Mouse (Mus musculus) erythroblast, embryonic 14.5 days (primary cell): ENCODE data around the gene Gatc.

Experiments used
- GATA1 ChIP-seq: IDR thresholded peaks from 2 replicates; pipeline ENCODE4 v1.6.1; 2012; ENCODE audit warnings: low read length, inconsistent platforms, mixed read lengths
- TAL1 ChIP-seq: IDR thresholded peaks from 3 replicates; pipeline ENCODE4 v1.6.1; 2012; ENCODE audit warnings: low read length, inconsistent platforms, mixed read lengths

GRCm38 (mm10) chr5:115348546-115349224, 7.7 kb upstream of the Gatc start, which contains the start of gene Cox6a1:
- TF ChIP-seq GATA1 (no peak), TAL1 (no peak)
